Mouse (Mus musculus): ENCODE results near the gene Atcay. TPM values are rescaled to one million over a fixed set of nuclear protein-coding genes. Genes with fewer than 3 reads are reported as not detected.

Atcay gene
- polyA plus RNA-seq, 1 experiment from 2014 or later, result 1.5 TPM

DNA sequence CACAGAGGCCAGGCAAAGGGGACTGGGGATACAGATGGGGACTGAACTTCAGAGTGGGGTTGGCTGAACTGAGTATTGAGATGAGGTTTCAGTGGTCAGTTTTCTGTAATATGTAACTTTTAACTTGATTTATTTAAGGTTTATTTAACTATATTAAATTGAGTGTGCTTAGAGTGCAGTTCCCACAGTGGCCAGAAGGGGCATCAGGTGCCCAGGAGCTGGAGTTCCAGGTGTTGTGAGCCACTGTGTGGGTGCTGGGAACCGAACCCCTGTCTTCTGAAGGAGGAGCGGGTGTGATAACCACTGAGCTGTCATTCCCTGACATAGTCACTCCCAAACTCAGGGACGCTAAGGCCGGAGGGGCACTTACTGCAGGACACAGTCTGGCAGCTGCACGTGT is 20.5 kb downstream of the Atcay start:
- Histone ChIP-seq H3K9me3 (ENCODE audit: control insufficient read depth, low read length) (no peaks in the 10 kb centered on the region), H3K27ac (ENCODE audit: low read length) (no peak overlapping the region), H3K36me3 (ENCODE audit: control insufficient read depth, insufficient read depth, low read length) (no peaks in the 10 kb centered on the region), H3K4me2 (ENCODE audit: low read depth, low read length) (no peak overlapping the region), H3K9ac (ENCODE audit: low read depth, low read length) (no peak overlapping the region), H3K4me1 (ENCODE audit: control insufficient read depth, insufficient read depth, low read length) (no peaks in the 10 kb centered on the region), H3K4me3 (ENCODE audit: low read length) (no peak overlapping the region), H3K27me3 (replicated peaks; ENCODE audit: control insufficient read depth, insufficient read depth, low read length) (no peaks in the 10 kb centered on the region)
- ATAC-seq, result no peak
- 93% methylated on average over 5 of the region's 5 CpGs for WGBS

DNA sequence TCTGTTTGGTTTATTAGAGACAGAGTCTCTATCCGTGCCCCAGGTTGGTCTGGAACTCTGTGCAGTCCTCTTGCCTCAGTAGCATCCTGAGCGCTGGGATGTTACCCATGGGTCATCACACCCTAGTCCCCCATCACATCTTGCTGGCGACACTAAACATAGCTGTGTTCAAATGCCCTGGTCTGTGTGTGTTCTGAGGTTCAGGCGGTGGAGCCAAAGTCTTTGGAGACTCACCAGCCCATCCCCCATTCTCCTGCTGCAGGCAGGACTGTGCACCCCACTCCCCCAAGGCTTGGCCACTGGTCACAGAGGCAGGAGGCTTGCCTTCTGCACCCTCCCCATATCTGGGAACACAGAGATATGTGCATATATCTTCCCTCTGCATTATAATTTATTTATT is 26.5 kb downstream of the Atcay start:
- H3K4me3 ChIP-seq (ENCODE audit: low read length), result no peak overlapping the region
- no peak overlapping the region for H3K4me2 ChIP-seq (ENCODE audit: low read depth, low read length)
- H3K36me3 ChIP-seq (ENCODE audit: control insufficient read depth, insufficient read depth, low read length), result no peaks in the 10 kb centered on the region
- H3K27me3 ChIP-seq (replicated peaks; ENCODE audit: control insufficient read depth, insufficient read depth, low read length), result no peaks in the 10 kb centered on the region
- 77% methylated on average over 4 of the region's 4 CpGs for WGBS
- ATAC-seq, result no peak
- no peaks in the 10 kb centered on the region for H3K9me3 ChIP-seq (ENCODE audit: control insufficient read depth, low read length)
- no peak overlapping the region for H3K9ac ChIP-seq (ENCODE audit: low read depth, low read length)
- peaks cover 5% of the 10 kb centered on the region for H3K4me1 ChIP-seq (ENCODE audit: control insufficient read depth, insufficient read depth, low read length)
- no peak overlapping the region for H3K27ac ChIP-seq (ENCODE audit: low read length)

DNA sequence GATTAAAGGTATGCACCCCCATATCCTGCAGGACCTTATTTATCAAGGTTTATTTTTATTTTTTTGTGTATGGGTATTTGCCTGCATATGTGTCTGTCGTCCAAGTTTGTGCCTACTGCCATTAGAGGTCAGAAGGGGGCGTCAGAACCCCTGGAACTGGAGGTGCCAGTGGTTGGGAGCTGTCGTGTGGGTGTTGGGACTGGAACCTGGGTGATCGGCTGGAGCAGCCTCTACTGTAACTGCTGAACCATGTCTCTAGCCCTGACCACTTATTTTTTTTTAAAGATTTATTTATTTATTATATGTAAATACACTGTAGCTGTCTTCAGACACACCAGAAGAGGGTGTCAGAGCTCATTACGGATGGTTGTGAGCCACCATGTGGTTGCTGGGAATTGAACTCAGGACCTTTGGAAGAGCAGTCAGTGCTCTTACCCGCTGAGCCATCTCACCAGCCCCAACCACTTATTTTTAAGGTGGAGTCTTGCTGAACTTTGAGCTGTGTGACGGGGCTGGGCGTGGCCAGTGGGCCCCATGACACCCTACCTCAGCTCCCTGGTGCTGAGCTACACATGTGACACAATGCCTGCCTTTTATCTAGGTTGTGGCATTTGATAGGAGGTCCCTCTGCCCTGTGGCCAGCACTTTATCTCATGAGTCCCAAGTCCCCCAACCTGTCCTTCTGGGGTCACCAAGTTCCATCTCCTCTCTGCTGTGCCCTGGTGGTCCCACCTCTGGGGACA is 27.5 kb downstream of the Atcay start:
- Histone ChIP-seq H3K27ac (ENCODE audit: low read length) (peak overlapping the region; percentile 68; the same call in 1 of the 2 replicates), H3K9ac (ENCODE audit: low read depth, low read length) (no peak overlapping the region), H3K4me3 (ENCODE audit: low read length) (no peak overlapping the region), H3K4me1 (ENCODE audit: control insufficient read depth, insufficient read depth, low read length) (peaks cover 5% of the 10 kb centered on the region), H3K9me3 (ENCODE audit: control insufficient read depth, low read length) (no peaks in the 10 kb centered on the region), H3K4me2 (ENCODE audit: low read depth, low read length) (no peak overlapping the region), H3K27me3 (replicated peaks; ENCODE audit: control insufficient read depth, insufficient read depth, low read length) (no peaks in the 10 kb centered on the region), H3K36me3 (ENCODE audit: control insufficient read depth, insufficient read depth, low read length) (no peaks in the 10 kb centered on the region)
- WGBS, result 56% methylated on average over 8 of the region's 8 CpGs
- ATAC-seq, result peak; percentile 94

DNA sequence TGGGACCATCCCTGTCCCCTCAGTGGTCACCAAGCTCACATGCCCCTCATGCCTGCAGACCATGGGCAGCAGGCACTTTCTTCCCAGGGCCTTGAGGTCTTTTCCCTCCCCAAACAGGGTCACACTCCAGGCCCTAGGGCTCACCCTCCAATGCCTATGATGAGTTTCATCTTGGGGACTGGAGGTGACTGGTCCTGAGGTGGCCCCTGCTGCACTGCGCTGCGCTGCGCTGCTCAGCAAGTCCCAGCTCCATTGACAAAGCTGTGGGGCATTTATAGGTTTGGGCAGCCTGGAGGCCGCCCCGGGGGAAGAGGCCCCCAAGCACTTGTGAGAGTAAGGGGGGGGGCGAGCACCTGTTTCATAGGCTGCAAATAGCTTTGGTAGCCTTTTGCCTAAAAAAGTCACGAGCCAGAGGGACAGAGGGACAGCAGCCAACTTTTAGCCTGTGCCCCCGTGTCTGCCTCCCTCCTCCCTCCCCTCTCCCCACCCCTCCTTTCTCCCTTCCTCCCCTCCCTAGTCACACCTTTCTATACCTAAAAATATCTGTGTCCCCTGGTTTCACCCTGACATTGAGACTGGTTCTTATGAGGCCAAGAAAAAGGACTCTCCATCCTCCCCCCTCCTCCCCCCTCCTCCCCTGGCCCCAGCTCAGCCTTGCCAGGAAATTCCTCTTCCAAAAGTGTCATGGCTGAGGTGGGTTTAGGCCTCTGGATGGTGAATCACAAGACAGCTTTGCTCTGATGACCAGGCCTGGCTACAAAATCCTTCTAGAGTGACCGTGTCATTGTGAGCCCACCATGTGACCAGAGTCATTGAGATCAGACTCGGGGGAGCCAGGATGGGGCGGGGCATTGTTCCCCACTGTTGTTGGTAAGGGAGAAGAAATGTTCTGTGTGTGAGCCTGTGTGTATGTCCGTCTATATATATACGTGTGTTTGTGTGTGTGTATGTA is 28.6 kb downstream of the Atcay start, which contains the start of gene Nmrk2:
Gene Nmrk2 (minus strand): TSS at position 245 of the 952 bp plus-strand sequence.
- H3K27ac ChIP-seq (ENCODE audit: low read length), result no peak within 1 kb of the TSS
- H3K4me1 ChIP-seq (ENCODE audit: control insufficient read depth, insufficient read depth, low read length), result peaks cover 5% of the 10 kb centered on the region
- 58% methylated on average over 13 of the region's 13 CpGs for WGBS
- no peaks in the 10 kb centered on the region for H3K27me3 ChIP-seq (replicated peaks; ENCODE audit: control insufficient read depth, insufficient read depth, low read length)
- ATAC-seq, result no peak
- H3K4me3 ChIP-seq (ENCODE audit: low read length), result no peak within 1 kb of the TSS
- H3K4me2 ChIP-seq (ENCODE audit: low read depth, low read length), result no peak within 1 kb of the TSS
- H3K9me3 ChIP-seq (ENCODE audit: control insufficient read depth, low read length), result no peaks in the 10 kb centered on the region
- no peak within 1 kb of the TSS for H3K9ac ChIP-seq (ENCODE audit: low read depth, low read length)
- H3K36me3 ChIP-seq (ENCODE audit: control insufficient read depth, insufficient read depth, low read length), result no peaks in the 10 kb centered on the region

GRCm38 (mm10) chr10:81200605-81201287 is 29.9 kb downstream of the Atcay start:
- Histone ChIP-seq H3K27me3 (replicated peaks; ENCODE audit: control insufficient read depth, insufficient read depth, low read length) (no peaks in the 10 kb centered on the region), H3K9ac (ENCODE audit: low read depth, low read length) (no peak overlapping the region)
- 76% methylated on average over 20 of the region's 20 CpGs for WGBS

GRCm38 (mm10) chr10:81200141-81200540 is 30.5 kb downstream of the Atcay start:
- 80% methylated on average over 13 of the region's 13 CpGs for WGBS
- H3K4me3 ChIP-seq (ENCODE audit: low read length), result no peak overlapping the region

More at GRCm38 (mm10) chr10:81200605-81201287, 29.9 kb downstream of the Atcay start:
- Histone ChIP-seq H3K4me3 (ENCODE audit: low read length) (no peak overlapping the region), H3K36me3 (ENCODE audit: control insufficient read depth, insufficient read depth, low read length) (no peaks in the 10 kb centered on the region), H3K4me1 (ENCODE audit: control insufficient read depth, insufficient read depth, low read length) (peaks cover 5% of the 10 kb centered on the region), H3K9me3 (ENCODE audit: control insufficient read depth, low read length) (no peaks in the 10 kb centered on the region), H3K4me2 (ENCODE audit: low read depth, low read length) (no peak overlapping the region), H3K27ac (ENCODE audit: low read length) (no peak overlapping the region)
- no peak for ATAC-seq

GRCm38 (mm10) chr10:81198990-81199389 is 31.6 kb downstream of the Atcay start:
- no peak for ATAC-seq
- 84% methylated on average over 6 of the region's 6 CpGs for WGBS

More at GRCm38 (mm10) chr10:81200141-81200540, 30.5 kb downstream of the Atcay start:
- no peaks in the 10 kb centered on the region for H3K9me3 ChIP-seq (ENCODE audit: control insufficient read depth, low read length)
- no peak for ATAC-seq
- no peak overlapping the region for H3K9ac ChIP-seq (ENCODE audit: low read depth, low read length)
- no peak overlapping the region for H3K4me2 ChIP-seq (ENCODE audit: low read depth, low read length)
- H3K36me3 ChIP-seq (ENCODE audit: control insufficient read depth, insufficient read depth, low read length), result no peaks in the 10 kb centered on the region
- peaks cover 2% of the 10 kb centered on the region; the same call in 1 of the 2 replicates for H3K27me3 ChIP-seq (replicated peaks; ENCODE audit: control insufficient read depth, insufficient read depth, low read length)
- no peak overlapping the region for H3K27ac ChIP-seq (ENCODE audit: low read length)
- H3K4me1 ChIP-seq (ENCODE audit: control insufficient read depth, insufficient read depth, low read length), result peaks cover 7% of the 10 kb centered on the region

DNA sequence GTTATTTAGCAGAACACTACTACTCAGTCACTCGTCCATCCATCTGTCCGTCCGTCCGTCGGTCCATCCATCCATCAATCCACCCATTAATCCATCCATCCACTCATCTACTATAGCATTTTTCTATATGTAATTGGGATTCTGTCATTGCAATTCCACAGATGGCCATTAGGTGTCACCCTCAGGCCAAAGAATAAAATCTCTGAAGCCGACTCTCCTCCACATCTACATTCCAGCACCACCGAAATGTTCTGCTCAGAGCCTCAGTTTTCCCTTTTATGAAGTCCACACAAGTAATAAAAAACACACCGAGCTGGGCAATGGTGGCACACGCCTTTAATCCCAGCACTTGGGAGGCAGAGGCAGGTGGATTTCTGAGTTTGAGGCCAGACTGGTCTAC is 32.4 kb downstream of the Atcay start:
- Histone ChIP-seq H3K36me3 (ENCODE audit: control insufficient read depth, insufficient read depth, low read length) (no peaks in the 10 kb centered on the region), H3K9me3 (ENCODE audit: control insufficient read depth, low read length) (no peaks in the 10 kb centered on the region), H3K27ac (ENCODE audit: low read length) (no peak overlapping the region), H3K27me3 (replicated peaks; ENCODE audit: control insufficient read depth, insufficient read depth, low read length) (peaks cover 9% of the 10 kb centered on the region; the same call in 1 of the 2 replicates), H3K4me1 (ENCODE audit: control insufficient read depth, insufficient read depth, low read length) (peaks cover 17% of the 10 kb centered on the region), H3K9ac (ENCODE audit: low read depth, low read length) (no peak overlapping the region), H3K4me3 (ENCODE audit: low read length) (no peak overlapping the region), H3K4me2 (ENCODE audit: low read depth, low read length) (no peak overlapping the region)
- 1% methylated on average over 9 of the region's 9 CpGs for WGBS
- ATAC-seq, result no peak

More at GRCm38 (mm10) chr10:81198990-81199389, 31.6 kb downstream of the Atcay start:
- no peaks in the 10 kb centered on the region for H3K36me3 ChIP-seq (ENCODE audit: control insufficient read depth, insufficient read depth, low read length)
- H3K9me3 ChIP-seq (ENCODE audit: control insufficient read depth, low read length), result no peaks in the 10 kb centered on the region
- no peak overlapping the region for H3K9ac ChIP-seq (ENCODE audit: low read depth, low read length)
- no peak overlapping the region for H3K4me2 ChIP-seq (ENCODE audit: low read depth, low read length)
- H3K4me1 ChIP-seq (ENCODE audit: control insufficient read depth, insufficient read depth, low read length), result peaks cover 14% of the 10 kb centered on the region
- H3K27me3 ChIP-seq (replicated peaks; ENCODE audit: control insufficient read depth, insufficient read depth, low read length), result peaks cover 9% of the 10 kb centered on the region; the same call in 1 of the 2 replicates
- no peak overlapping the region for H3K27ac ChIP-seq (ENCODE audit: low read length)
- H3K4me3 ChIP-seq (ENCODE audit: low read length), result no peak overlapping the region

GRCm38 (mm10) chr10:81197305-81197704 is 33.3 kb downstream of the Atcay start:
- H3K36me3 ChIP-seq (ENCODE audit: control insufficient read depth, insufficient read depth, low read length), result no peaks in the 10 kb centered on the region
- no peak overlapping the region for H3K9ac ChIP-seq (ENCODE audit: low read depth, low read length)
- no peak overlapping the region for H3K4me2 ChIP-seq (ENCODE audit: low read depth, low read length)
- H3K9me3 ChIP-seq (ENCODE audit: control insufficient read depth, low read length), result no peaks in the 10 kb centered on the region
- 54% methylated on average over 6 of the region's 6 CpGs for WGBS
- peaks cover 21% of the 10 kb centered on the region for H3K4me1 ChIP-seq (ENCODE audit: control insufficient read depth, insufficient read depth, low read length)
- no peak for ATAC-seq
- H3K27ac ChIP-seq (ENCODE audit: low read length), result no peak overlapping the region
- no peak overlapping the region for H3K4me3 ChIP-seq (ENCODE audit: low read length)
- peaks cover 12% of the 10 kb centered on the region; the same call in 1 of the 2 replicates for H3K27me3 ChIP-seq (replicated peaks; ENCODE audit: control insufficient read depth, insufficient read depth, low read length)
